Mouse (Mus musculus): ENCODE results near the gene Edn1. TPM values are rescaled to one million over a fixed set of nuclear protein-coding genes. Genes with fewer than 3 reads are reported as not detected.

Edn1 gene
- 10 to 100 TPM; 12.1 to 15.2 TPM for total RNA-seq (2021)

- DNase-seq: peak; percentile 71
These were observed at the start of gene Edn1 for GRCm38 (mm10) chr13:42301161-42301721. Gene Edn1, plus strand, starts transcription at chr13:42301476.

- DNase-seq: no peak
These were observed 47.5 kb upstream of the Edn1 start for GRCm38 (mm10) chr13:42253821-42254220.

- DNase-seq: no peak
These were observed 46.2 kb upstream of the Edn1 start for GRCm38 (mm10) chr13:42255105-42255504.

GRCm38 (mm10) chr13:42258422-42258821, 42.9 kb upstream of the Edn1 start:
- peak; percentile 57 for DNase-seq

GRCm38 (mm10) chr13:42260667-42261066, 40.6 kb upstream of the Edn1 start:
- DNase-seq: no peak

- no peak for DNase-seq
These were observed 31.2 kb upstream of the Edn1 start for GRCm38 (mm10) chr13:42270051-42270450.

- peak; percentile 21 for DNase-seq
These were observed 24.4 kb upstream of the Edn1 start for GRCm38 (mm10) chr13:42276774-42277454.

- DNase-seq: no peak
These were observed 23.5 kb upstream of the Edn1 start for GRCm38 (mm10) chr13:42277751-42278150.

- DNase-seq: peak; percentile 49
These were observed 15.4 kb upstream of the Edn1 start for GRCm38 (mm10) chr13:42285896-42286295.

- no peak for DNase-seq
These were observed 14.5 kb upstream of the Edn1 start for GRCm38 (mm10) chr13:42286768-42287167.

GRCm38 (mm10) chr13:42292593-42292992, 8.7 kb upstream of the Edn1 start:
- no peak for DNase-seq

- peak; percentile 39 for DNase-seq
These were observed 3.0 kb upstream of the Edn1 start for GRCm38 (mm10) chr13:42298302-42298701.

GRCm38 (mm10) chr13:42298766-42299165, 2.5 kb upstream of the Edn1 start:
- no peak for DNase-seq

GRCm38 (mm10) chr13:42300567-42300966, 709 bp upstream of the Edn1 start:
- peak; percentile 88 for DNase-seq

GRCm38 (mm10) chr13:42301961-42302861, 935 bp downstream of the Edn1 start:
- DNase-seq: peak; percentile 39

GRCm38 (mm10) chr13:42303180-42303929, 2.1 kb downstream of the Edn1 start:
- peak; percentile 34 for DNase-seq

GRCm38 (mm10) chr13:42304139-42304538, 2.9 kb downstream of the Edn1 start:
- DNase-seq: peak; percentile 33

GRCm38 (mm10) chr13:42306870-42307800, 5.9 kb downstream of the Edn1 start:
- no peak for DNase-seq

- DNase-seq: no peak
These were observed 7.3 kb downstream of the Edn1 start for GRCm38 (mm10) chr13:42308368-42309103.

GRCm38 (mm10) chr13:42309804-42310203, 8.5 kb downstream of the Edn1 start:
- DNase-seq: peak; percentile 27

- no peak for DNase-seq
These were observed 14.4 kb downstream of the Edn1 start for GRCm38 (mm10) chr13:42315628-42316027.
